Mouse (Mus musculus) neural tube, embryonic 10.5 days (tissue): ENCODE results near the gene Gm10553.
"Not testable (repeated sequence)": the region's sequence is repeated elsewhere in the genome, so short reads cannot be mapped to it uniquely, and the experiment has no call there.

Experiments
- DNase-seq: peaks from one replicate; pipeline ENCODE4 v3.0.0-alpha.2; 2017; ENCODE audit warnings: low spot score; ENCODE audit errors: extremely low spot score

Gm10553 gene

DNA sequence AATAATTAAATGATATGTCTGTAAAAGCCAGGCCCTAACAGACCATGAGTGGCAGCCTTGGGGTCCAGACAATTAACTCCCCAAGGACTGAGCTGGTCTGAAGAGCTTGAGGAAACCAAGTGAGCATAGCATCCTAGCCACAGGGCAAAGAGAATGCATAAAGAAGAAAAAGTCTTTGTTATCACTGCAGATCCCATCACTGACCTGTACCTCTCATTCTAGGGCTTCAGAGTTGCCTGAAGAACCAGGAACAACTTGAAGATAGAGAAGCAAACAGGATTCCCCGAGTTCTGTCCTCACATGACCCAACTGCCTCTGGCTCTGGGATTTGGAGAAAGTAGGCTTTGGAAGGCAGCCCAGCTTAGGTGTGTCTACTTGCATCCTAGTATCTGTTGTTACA lies at the start of gene Gm10553:
Gm10553 (plus strand) TSS at position 301 of the 400 bp plus-strand sequence.
- not testable (repeated sequence) for DNase-seq

DNA sequence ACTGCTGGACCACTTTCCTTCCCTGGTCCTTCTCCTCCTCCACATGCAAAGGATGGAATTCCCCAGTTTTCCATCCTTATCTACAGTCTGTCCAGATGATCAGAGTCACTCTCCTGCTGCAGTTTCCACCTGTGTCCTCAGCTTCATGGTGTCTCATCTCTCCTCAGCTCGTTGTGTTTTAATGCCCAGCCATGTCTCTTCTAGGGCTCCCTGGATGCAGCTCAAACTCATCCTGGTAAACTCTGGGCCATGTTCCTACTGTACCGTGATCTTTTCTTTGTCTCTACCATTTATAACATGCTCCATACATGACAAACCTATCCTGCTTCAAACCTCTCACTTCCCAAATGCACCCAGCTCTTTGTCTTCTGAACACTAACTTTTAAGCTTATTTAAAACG lies 28.3 kb upstream of the Gm10553 start:
- not testable (repeated sequence) for DNase-seq

- DNase-seq: not testable (repeated sequence)
These were observed 26.9 kb upstream of the Gm10553 start for GRCm38 (mm10) chr1:85073099-85073498.

- DNase-seq: not testable (repeated sequence)
These were observed 15.2 kb upstream of the Gm10553 start for GRCm38 (mm10) chr1:85084803-85085202.

GRCm38 (mm10) chr1:85086211-85086610 lies 13.8 kb upstream of the Gm10553 start:
- not testable (repeated sequence) for DNase-seq

DNA sequence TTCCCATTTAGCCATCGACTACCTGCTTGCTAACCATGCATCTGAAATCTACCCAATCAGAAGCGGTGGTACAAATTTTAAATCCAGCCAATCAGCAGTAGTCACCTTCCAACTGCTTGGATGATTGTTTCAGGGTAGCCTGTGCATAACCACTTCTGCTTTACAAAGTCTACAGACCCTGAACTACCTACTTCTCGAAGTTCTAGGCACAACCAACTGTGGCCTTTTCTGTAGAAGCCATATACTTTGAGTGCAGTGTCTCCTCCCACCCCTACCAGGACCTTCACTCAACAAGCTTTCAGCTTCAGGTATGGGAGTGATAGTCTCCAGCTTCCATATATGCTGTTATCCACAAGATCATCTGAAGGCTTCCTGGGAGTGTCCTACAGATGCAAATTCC lies 7.8 kb upstream of the Gm10553 start:
- DNase-seq: not testable (repeated sequence)

- DNase-seq: not testable (repeated sequence)
These were observed 6.9 kb upstream of the Gm10553 start for GRCm38 (mm10) chr1:85093011-85093572.

DNA sequence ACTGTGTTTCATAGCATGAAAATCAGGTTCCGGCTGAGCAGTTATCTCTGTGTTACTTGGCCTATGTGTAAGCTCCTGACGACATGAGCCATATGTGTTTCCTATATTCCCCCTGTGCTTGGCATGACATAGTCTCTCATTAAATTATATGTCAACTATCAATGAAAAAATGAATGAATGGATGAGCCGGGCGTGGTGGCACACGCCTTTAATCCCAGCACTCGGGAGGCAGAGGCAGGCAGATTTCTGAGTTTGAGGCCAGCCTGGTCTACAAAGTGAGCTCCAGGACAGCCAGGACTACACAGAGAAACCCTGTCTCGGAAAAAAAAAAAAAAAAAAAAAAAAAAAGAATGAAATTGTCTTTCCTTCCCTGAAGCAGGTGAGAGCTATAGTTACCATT lies 883 bp upstream of the Gm10553 start:
- not testable (repeated sequence) for DNase-seq

GRCm38 (mm10) chr1:85101754-85102153 lies 1.8 kb downstream of the Gm10553 start:
- not testable (repeated sequence) for DNase-seq

- not testable (repeated sequence) for DNase-seq
These were observed 5.4 kb downstream of the Gm10553 start for GRCm38 (mm10) chr1:85105336-85105735.

DNA sequence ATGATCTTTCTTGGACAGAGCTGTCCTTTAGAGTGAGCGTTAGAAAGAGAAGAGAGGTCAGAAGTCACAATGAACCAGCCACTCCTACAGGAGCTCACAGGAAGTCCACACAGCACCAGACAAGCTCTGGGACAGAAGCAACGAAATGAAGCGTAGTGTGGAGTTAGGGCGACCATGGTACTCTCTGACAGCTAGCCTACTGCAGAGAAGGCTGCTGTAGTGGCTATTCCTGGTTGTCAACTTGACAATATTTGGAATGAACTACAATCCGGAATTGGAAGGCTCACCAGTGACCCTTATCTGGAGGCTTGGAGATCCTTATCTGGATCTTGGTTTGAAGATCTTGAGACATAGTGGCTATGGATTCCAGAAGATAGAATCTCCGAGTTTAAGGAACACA lies 6.0 kb downstream of the Gm10553 start:
- DNase-seq: not testable (repeated sequence)

GRCm38 (mm10) chr1:85109753-85110152 lies 9.8 kb downstream of the Gm10553 start, which contains the start of gene A530032D15Rik:
Gene A530032D15Rik (minus strand): TSS chr1:85109853.
- not testable (repeated sequence) for DNase-seq

GRCm38 (mm10) chr1:85110876-85111275 lies 10.9 kb downstream of the Gm10553 start:
- not testable (repeated sequence) for DNase-seq

- not testable (repeated sequence) for DNase-seq
These were observed 11.6 kb downstream of the Gm10553 start for GRCm38 (mm10) chr1:85111572-85111971.

DNA sequence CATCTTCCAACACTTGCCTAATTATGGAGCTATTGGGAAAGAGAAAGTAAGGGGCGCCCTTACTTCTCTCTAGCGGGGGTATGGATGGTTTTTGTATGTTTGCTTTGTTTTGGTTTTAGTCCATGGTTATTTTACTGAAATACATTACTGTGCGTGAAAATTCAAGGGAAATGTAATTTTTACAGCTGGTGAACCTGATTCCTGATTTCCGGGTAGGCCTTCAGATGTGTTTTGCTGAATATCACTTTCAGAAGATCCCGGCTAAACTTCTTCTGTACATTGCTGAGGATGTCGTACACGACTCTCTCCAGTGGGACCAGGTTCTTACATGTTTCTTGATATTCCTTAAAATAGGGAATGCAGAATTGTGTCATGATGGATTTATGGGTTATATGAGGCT lies 12.3 kb downstream of the Gm10553 start:
- not testable (repeated sequence) for DNase-seq

DNA sequence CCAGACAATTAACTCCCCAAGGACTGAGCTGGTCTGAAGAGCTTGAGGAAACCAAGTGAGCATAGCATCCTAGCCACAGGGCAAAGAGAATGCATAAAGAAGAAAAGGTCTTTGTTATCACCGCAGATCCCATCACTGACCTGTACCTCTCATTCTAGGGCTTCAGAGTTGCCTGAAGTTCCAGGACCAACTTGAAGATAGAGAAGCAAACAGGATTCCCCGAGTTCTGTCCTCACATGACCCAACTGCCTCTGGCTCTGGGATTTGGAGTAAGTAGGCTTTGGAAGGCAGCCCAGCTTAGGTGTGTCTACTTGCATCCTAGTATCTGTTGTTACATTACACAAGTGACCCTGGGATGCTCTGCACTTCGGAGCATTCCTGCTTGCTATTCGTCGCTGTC lies 12.9 kb downstream of the Gm10553 start:
- not testable (repeated sequence) for DNase-seq

- not testable (repeated sequence) for DNase-seq
These were observed 14.1 kb downstream of the Gm10553 start for GRCm38 (mm10) chr1:85114078-85114477.

- not testable (repeated sequence) for DNase-seq
These were observed 14.9 kb downstream of the Gm10553 start for GRCm38 (mm10) chr1:85114666-85115402.

- DNase-seq: not testable (repeated sequence)
These were observed 17.6 kb downstream of the Gm10553 start for GRCm38 (mm10) chr1:85117537-85117936.

DNA sequence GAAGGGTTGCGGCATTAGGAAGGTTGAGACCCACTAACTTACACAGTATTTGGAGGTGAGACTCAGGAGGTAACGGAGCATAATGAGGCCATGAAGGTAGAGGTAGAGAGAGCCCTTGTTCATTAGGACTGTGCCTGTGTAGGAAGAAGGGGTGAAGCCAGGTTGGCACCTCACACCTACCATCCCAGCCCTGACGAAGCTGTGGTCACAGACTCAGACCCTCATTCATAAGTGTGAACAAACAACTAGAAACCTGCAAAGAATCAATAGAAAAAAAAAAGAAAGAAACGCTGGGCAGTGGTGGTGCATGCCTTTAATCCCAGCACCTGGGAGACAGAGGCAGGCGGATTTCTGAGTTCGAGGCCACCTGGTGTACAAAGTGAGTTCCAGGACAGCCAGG lies 18.4 kb downstream of the Gm10553 start:
- not testable (repeated sequence) for DNase-seq

DNA sequence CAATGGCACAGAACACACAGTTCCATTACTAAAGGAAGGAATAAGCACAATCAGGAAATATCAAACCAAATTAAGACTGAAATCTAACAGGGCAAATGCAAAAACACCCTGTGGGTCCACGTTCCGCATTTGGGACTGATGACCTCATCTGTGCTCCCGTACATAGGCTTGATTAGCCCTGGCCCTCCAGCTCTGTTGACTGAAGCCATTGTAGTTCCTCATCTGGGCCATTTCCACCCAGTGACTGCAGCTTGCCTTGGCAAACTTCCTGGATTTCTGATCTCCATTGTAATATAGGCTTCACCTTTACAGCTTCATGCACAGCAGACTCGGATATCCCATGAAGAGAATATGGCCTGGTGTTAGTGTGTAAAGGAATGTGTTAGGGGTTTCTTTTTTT lies 21.9 kb downstream of the Gm10553 start:
- DNase-seq: not testable (repeated sequence)

DNA sequence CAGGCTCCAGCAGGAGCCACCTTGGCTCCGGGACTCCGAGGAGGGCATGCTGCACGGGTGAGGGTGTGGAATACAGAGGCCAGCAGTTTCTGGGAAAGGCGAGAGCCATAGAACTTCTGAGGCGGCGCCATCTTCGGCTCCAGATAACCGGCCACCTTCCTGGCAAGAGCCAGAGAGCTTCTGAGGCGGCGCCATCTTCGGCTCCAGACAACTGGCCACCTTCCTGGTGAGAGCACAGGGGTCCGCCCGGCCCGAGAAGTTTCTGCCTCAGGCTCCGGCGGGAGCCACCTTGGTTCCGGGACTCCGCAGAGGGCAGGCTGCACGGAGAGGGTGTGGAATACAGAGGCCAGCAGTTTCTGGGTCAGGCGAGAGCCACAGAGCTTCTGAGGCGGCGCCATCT lies 33.7 kb downstream of the Gm10553 start:
- not testable (repeated sequence) for DNase-seq
